Mouse (Mus musculus) heart, embryonic 14.5 days (tissue): ENCODE measurements around the gene Gm37240. TPM values are rescaled to one million over a fixed set of nuclear protein-coding genes. Genes with fewer than 3 reads are reported as not detected.
A peak's percentile ranks its signal among the peaks of the same experiment; 100 is the strongest.

ENCODE experiments used
- ATAC-seq: fragments of 200-750 bp; cut with Nextera tagmentation; 2 replicates; pipeline ENCODE4 v1.8.0; 2017; ENCODE audit warnings: low read depth, moderate TSS enrichment; ENCODE audit not compliant: insufficient number of reproducible peaks, insufficient read depth, low FRiP score
- H3K27ac ChIP-seq, 2 experiments: fragments of 200-500 bp in 1 of 2; fragments of 300-500 bp in 1 of 2; sonication (generic) in 1 of 2; replicated peaks in 1 of 2; 2 replicates each; pipeline ENCODE4 v1.5.1; 2012 to 2014; ENCODE audit warnings: low read depth in 2 of 2, low read length in 2 of 2, control low read depth in 1 of 2, mild to moderate bottlenecking in 1 of 2, mixed read lengths in 1 of 2; ENCODE audit not compliant: control insufficient read depth in 1 of 2, insufficient read depth in 1 of 2
- H3K27me3 ChIP-seq: fragments of 300-500 bp; sonication (generic); 2 replicates; pipeline ENCODE4 v1.6.1; 2014; ENCODE audit warnings: mild to moderate bottlenecking, low read length, control low read depth; ENCODE audit not compliant: control insufficient read depth, insufficient read depth
- H3K36me3 ChIP-seq: fragments of 300-500 bp; sonication (generic); 2 replicates; pipeline ENCODE4 v1.6.1; 2014; ENCODE audit warnings: mild to moderate bottlenecking, control low read depth, low read length, mixed read lengths; ENCODE audit not compliant: control insufficient read depth, insufficient read depth
- H3K4me1 ChIP-seq, 2 experiments: fragments of 200-500 bp in 1 of 2; fragments of 300-500 bp in 1 of 2; sonication (generic) in 1 of 2; 2 replicates each; pipeline ENCODE4 v1.6.1; 2012 to 2014; ENCODE audit warnings: low read length in 2 of 2, control low read depth in 1 of 2, mixed read lengths in 1 of 2; ENCODE audit not compliant: control insufficient read depth in 2 of 2, insufficient read depth in 2 of 2
- H3K4me2 ChIP-seq: fragments of 300-500 bp; sonication (generic); 2 replicates; pipeline ENCODE4 v1.6.1; 2014; ENCODE audit warnings: mild to moderate bottlenecking, low read length
- H3K4me3 ChIP-seq, 2 experiments: fragments of 200-500 bp in 1 of 2; fragments of 300-500 bp in 1 of 2; sonication (generic) in 1 of 2; 2 replicates each; pipeline ENCODE4 v1.5.1; 2012 to 2014; ENCODE audit warnings: low read length in 2 of 2, mild to moderate bottlenecking in 2 of 2, control low read depth in 1 of 2, low read depth in 1 of 2, moderate library complexity in 1 of 2; ENCODE audit not compliant: control insufficient read depth in 1 of 2, insufficient read depth in 1 of 2
- H3K9ac ChIP-seq: fragments of 300-500 bp; sonication (generic); 2 replicates; pipeline ENCODE4 v1.6.1; 2014; ENCODE audit warnings: mild to moderate bottlenecking, low read length
- H3K9me3 ChIP-seq: fragments of 300-500 bp; sonication (generic); 2 replicates; pipeline ENCODE4 v1.6.1; 2016; ENCODE audit warnings: low read length, control low read depth; ENCODE audit not compliant: control insufficient read depth
- WGBS: fragments of 180-500 bp; shearing (Covaris S2); extraction: QIAGEN DNeasy Blood & Tissue Kit; methylation state at CpG from one replicate; pipeline ENCODE4 v1.1.7; 2014; 5-methylcytosine and 5-hydroxymethylcytosine counted together
- polyA plus RNA-seq: library from polyadenylated mRNA; unstranded; fragments of >200 nt; fragmentation: Nextera tagmentation; extraction: Ambion mirVana; gene quantifications from 2 replicates; pipeline ENCODE4 v1.2.1, GENCODE M21; 2014

Gene Gm37240
- polyA plus RNA-seq, 1 experiment from 2014 or later, result 12.3 TPM

- H3K9ac ChIP-seq, result no peak overlapping the region
- no peak overlapping the region for H3K4me2 ChIP-seq
- WGBS, result 47% methylated on average over 3 of the region's 3 CpGs
- no peaks in the 10 kb centered on the region for H3K27me3 ChIP-seq
- H3K36me3 ChIP-seq, result no peaks in the 10 kb centered on the region
- no peak overlapping the region for H3K4me3 ChIP-seq
- ATAC-seq, result no peak
- H3K27ac ChIP-seq, result peak overlapping the region; percentile 19 to 76
- no peaks in the 10 kb centered on the region for H3K9me3 ChIP-seq
- peaks cover 20 to 40% of the 10 kb centered on the region in 2 experiments for H3K4me1 ChIP-seq
Observed at GRCm38 (mm10) chr3:85590090-85590754, 297.1 kb downstream of the Gm37240 start.

GRCm38 (mm10) chr3:85588701-85589100 is 298.6 kb downstream of the Gm37240 start:
- peak; percentile 51 for ATAC-seq

DNA sequence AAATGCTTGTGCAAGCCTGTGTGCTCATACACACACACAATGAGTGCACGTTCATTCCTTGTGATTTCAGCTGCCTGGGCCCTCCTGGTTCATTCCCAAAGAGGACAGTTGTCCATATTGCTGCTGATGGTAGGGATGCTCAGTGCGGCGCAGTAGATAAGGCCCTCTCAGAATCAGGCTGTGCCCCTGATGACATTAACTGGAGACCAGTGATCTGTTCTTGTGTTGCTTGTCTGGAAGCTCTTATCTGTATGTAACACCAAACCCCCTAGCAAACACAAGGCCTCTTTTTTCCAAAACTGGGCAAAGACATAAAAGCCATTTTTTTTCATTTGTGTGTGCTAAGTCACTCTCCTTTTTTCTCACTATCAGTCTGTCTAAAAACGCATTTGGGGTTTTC is 302.4 kb downstream of the Gm37240 start:
- Histone ChIP-seq H3K4me2 (no peak overlapping the region), H3K9ac (no peak overlapping the region), H3K9me3 (no peaks in the 10 kb centered on the region), H3K27me3 (no peaks in the 10 kb centered on the region), H3K4me3 (no peak overlapping the region), H3K27ac (no peak overlapping the region), H3K36me3 (no peaks in the 10 kb centered on the region), H3K4me1 (peaks cover 12 to 15% of the 10 kb centered on the region in 2 experiments)
- WGBS, result 68% methylated on average over 4 of the region's 4 CpGs
- ATAC-seq, result no peak

More at GRCm38 (mm10) chr3:85588701-85589100, 298.6 kb downstream of the Gm37240 start:
- no peaks in the 10 kb centered on the region for H3K27me3 ChIP-seq
- WGBS, result 3% methylated on average over 2 of the region's 2 CpGs
- H3K36me3 ChIP-seq, result no peaks in the 10 kb centered on the region
- peak overlapping the region; percentile 76 to 80 for H3K27ac ChIP-seq
- H3K4me3 ChIP-seq, result no peak overlapping the region
- no peak overlapping the region; the same call in 1 of the 2 replicates for H3K9ac ChIP-seq
- H3K9me3 ChIP-seq, result no peaks in the 10 kb centered on the region
- H3K4me2 ChIP-seq, result no peak overlapping the region; the same call in 1 of the 2 replicates
- H3K4me1 ChIP-seq, result peaks cover 20 to 40% of the 10 kb centered on the region in 2 experiments

DNA sequence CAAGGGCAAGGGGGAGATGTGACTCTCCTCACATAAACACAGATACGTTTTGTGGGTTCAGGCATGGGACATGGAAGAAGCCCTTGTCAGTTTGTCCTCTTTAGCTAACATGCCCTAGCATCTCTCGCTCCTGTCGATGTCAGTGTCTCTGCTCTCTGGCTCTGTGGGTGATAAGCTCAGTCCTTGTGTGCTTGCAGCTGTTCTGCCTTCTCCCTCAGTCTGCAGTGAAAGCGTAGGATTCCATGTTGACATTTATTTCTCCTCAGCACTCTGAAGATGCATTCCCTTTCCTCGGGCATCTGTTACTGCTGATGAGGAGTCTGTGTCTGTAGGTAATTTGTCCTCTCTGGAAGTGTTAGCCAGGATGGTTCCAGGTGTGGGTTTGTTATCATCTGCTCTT is 304.1 kb downstream of the Gm37240 start:
- H3K4me3 ChIP-seq, result no peak overlapping the region
- no peak overlapping the region for H3K9ac ChIP-seq
- H3K4me2 ChIP-seq, result no peak overlapping the region
- no peaks in the 10 kb centered on the region for H3K9me3 ChIP-seq
- 66% methylated on average over 5 of the region's 5 CpGs for WGBS
- H3K27ac ChIP-seq, result no peak overlapping the region
- H3K27me3 ChIP-seq, result no peaks in the 10 kb centered on the region
- no peak for ATAC-seq
- H3K36me3 ChIP-seq, result peaks cover 2% of the 10 kb centered on the region; the same call in 1 of the 2 replicates
- H3K4me1 ChIP-seq, result no peaks in the 10 kb centered on the region

DNA sequence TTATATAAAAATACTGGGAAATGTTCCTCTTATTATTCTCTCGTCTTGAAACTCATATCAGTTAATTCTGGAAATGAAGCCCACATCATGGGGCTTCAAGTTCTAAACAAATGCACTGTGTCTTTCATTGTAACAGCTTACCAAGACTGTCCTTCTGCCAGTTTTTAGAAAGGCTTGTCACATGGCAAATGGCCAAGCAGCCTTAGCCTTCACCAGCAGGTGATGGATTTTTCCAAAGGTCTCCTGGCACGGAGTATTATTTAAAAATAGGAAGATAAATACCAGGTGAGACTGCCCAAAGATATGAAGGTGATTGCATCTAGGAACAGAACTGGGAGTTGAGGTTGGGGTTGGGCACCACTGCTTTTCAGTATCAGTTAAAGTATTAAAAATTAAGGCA is 304.6 kb downstream of the Gm37240 start:
- Histone ChIP-seq H3K4me1 (no peaks in the 10 kb centered on the region), H3K9me3 (no peaks in the 10 kb centered on the region), H3K36me3 (peaks cover 3% of the 10 kb centered on the region; the same call in 1 of the 2 replicates), H3K4me2 (no peak overlapping the region), H3K9ac (no peak overlapping the region), H3K27ac (no peak overlapping the region), H3K4me3 (no peak overlapping the region), H3K27me3 (no peaks in the 10 kb centered on the region)
- 67% methylated on average over 2 of the region's 2 CpGs for WGBS
- no peak for ATAC-seq

DNA sequence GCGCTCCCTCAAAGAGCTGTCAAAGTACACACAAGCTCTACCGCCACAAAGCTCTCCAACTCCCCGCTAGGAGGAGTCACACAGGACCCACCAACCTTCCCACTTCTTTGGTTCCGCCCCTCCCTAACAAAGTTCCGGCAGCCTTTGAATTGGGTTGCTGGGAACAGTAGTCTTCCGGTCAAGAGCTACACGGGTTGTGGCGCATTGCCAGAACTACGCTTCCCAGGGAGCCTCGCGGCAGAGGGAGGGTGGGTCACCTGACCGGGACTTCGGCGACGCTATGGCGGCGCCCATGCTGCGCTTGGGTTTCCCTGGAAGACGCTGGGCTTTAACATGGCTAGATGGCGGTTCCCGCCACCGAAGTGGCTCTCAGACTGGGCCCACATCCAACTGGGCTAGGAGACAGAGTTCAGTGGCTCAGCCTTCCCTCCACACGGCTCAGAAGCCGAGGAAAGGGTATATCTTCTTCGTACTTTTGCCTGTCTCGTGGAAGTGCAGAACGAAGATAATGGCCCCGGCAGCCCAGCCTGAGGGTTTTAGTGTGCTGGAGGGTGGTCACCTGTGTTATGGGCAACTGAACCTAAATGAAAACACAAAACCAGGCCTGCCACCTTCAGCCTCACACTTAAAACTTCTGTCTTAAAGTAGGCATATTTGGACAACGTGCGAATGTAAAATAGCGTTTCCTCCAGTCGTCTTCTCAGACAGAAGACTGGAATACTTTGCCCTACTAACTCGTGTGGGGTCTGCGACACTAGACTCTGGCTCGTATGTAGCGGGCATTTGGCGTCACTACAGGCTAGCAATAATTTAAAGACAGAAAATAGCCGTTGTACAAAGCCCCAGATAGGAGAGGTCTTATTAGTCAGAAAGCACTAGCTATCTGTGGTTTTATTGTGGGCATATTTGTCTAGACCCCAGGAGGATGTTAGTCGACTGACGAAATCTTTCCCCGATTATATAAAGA is 313.2 kb downstream of the Gm37240 start, which contains the start of gene Gatb:
Gene Gatb, plus strand, starts transcription at position 256 of the 967 bp plus-strand sequence.
- 2% methylated on average over 41 of the region's 41 CpGs for WGBS
- Histone ChIP-seq H3K4me3 (peak within 1 kb of the TSS; percentile 67), H3K4me2 (peak within 1 kb of the TSS; percentile 82), H3K27ac (peak within 1 kb of the TSS; percentile 75 to 82), H3K4me1 (peaks cover 0 to 8% of the 10 kb centered on the region in 2 experiments; a peak in 2 of 4 replicates), H3K27me3 (no peaks in the 10 kb centered on the region), H3K9me3 (no peaks in the 10 kb centered on the region), H3K36me3 (peaks cover 11% of the 10 kb centered on the region; the same call in 1 of the 2 replicates), H3K9ac (peak within 1 kb of the TSS; percentile 81)
- peak; percentile 99 for ATAC-seq

DNA sequence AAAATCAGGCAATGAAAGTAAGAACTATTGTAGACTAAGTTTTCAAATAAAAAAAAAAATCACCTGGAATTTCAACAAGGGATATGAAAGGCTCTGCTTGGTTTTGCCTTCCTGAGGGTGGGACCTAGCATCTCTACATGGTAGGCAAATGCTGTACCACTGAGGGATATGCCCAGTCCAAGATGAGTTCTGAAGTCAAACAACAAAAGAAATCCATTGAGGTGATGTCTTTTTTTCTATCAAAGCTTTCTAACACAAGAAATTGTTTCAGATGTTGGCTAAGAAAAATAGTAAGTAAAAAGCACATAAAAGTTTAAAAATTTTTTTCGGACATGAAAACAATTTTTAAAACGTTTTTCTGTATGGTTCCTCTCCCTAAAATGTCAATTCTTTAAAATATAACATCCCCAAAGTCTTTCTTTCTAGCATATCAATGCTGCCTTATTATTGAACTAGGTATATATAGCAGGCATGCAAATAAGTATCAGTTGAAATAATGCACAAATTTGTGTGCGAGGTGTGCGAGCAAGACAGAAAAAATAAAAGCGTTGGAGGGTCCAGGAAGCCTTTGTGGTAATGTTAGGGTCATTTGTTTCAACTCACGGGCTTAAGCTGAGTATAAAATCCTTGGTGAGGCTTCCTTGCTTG is 314.0 kb downstream of the Gm37240 start:
- no peak for ATAC-seq
- Histone ChIP-seq H3K27ac (no peak overlapping the region), H3K27me3 (no peaks in the 10 kb centered on the region), H3K9me3 (no peaks in the 10 kb centered on the region), H3K4me3 (peak overlapping the region; percentile 4 to 24; a peak in 2 of 4 replicates), H3K9ac (no peak overlapping the region), H3K4me1 (peaks cover 0 to 11% of the 10 kb centered on the region in 2 experiments; a peak in 2 of 4 replicates), H3K4me2 (peak overlapping the region; percentile 63), H3K36me3 (peaks cover 11% of the 10 kb centered on the region; the same call in 1 of the 2 replicates)
- 22% methylated on average over 6 of the region's 6 CpGs for WGBS
